ENCODE assay signal across 8 mouse cellular contexts in genomic region chr10:96744167-96744777, GRCm38 (mm10).
DNase-seq lines count a peak whose midpoint lies in the region; ATAC-seq and TF ChIP-seq lines count a peak whose summit lies in the region.

No protein-coding gene starts in this region.

- peak overlapping the region; percentile 37; the same call in 1 of the 2 replicates for H3K4me2 ChIP-seq in lung, postnatal 0 days (replicated peaks; ENCODE audit: low read depth, low read length)

- no peaks in the 10 kb centered on the region for H3K9me3 ChIP-seq in lung, postnatal 0 days (ENCODE audit: low read length)

- H3K4me1 ChIP-seq in kidney, adult 2 months (ENCODE audit: control insufficient read depth, insufficient read depth, low read length), result peaks cover 10% of the 10 kb centered on the region; the same call in 1 of the 2 replicates
- H3K4me1 ChIP-seq in lung, postnatal 0 days (ENCODE audit: insufficient read depth, low read depth, low read length), result 0 out of 2 replicates have a peak, but pooled peaks cover 4% of the 10 kb centered on the region

- 19% methylated on average over 11 of the region's 11 CpGs for WGBS in kidney, adult 2 months
- WGBS in lung, postnatal 0 days, result 20% methylated on average over 11 of the region's 11 CpGs

- H3K4me3 ChIP-seq in kidney, adult 2 months (ENCODE audit: insufficient read depth, low read depth, low read length), result peak overlapping the region; percentile 7; the same call in 1 of the 2 replicates
- no peak overlapping the region for H3K4me3 ChIP-seq in lung, postnatal 0 days (ENCODE audit: low read depth, low read length)

- intact Hi-C loops in left cerebral cortex, postnatal 25 days (cut with DNase I), result no loop called here

- no peak overlapping the region for H3K9ac ChIP-seq in lung, postnatal 0 days (replicated peaks; ENCODE audit: low read depth)

- no peaks in the 10 kb centered on the region for H3K27me3 ChIP-seq in kidney, adult 2 months (replicated peaks; ENCODE audit: control insufficient read depth, insufficient read depth, low read length)
- no peaks in the 10 kb centered on the region for H3K27me3 ChIP-seq in lung, postnatal 0 days (replicated peaks; ENCODE audit: insufficient read depth, low read length)

- no peaks in the 10 kb centered on the region for H3K36me3 ChIP-seq in kidney, adult 2 months (ENCODE audit: control insufficient read depth, insufficient read depth, low read length)
- no peaks in the 10 kb centered on the region for H3K36me3 ChIP-seq in lung, postnatal 0 days (ENCODE audit: insufficient read depth, low read length)

- no peak for ATAC-seq in lung, postnatal 0 days
- no peak for ATAC-seq in inflammation-experienced regulatory T-cells, adult 6 months

- no peak for TF ChIP-seq EP300 in lung, postnatal 0 days (IDR thresholded peaks at IDR 0.05)

- DNase-seq in adrenal gland, adult (ENCODE audit: inconsistent age in 2 of 2, low spot score in 1 of 2), result peak; percentile 31 to 67
- DNase-seq in adrenal gland, postnatal 4 days (ENCODE audit: low spot score in 2 of 2), result no peak
- peak; percentile 82 for DNase-seq in adipocyte (ENCODE audit: low spot score)
- peak; percentile 61 for DNase-seq in gastrocnemius, postnatal 10 days
- peak; percentile 61 for DNase-seq in kidney, adult 2 months
- peak; percentile 57 for DNase-seq in lung, postnatal 0 days (ENCODE audit: low spot score)
- DNase-seq in left cerebral cortex, postnatal 25 days (ENCODE audit: low spot score in 2 of 2), result no peak

- TF ChIP-seq CTCF in kidney, adult 2 months (conservative IDR thresholded peaks at IDR 0.05; ENCODE audit: insufficient read depth, insufficient read length, low read depth, low read length), result no peak
- TF ChIP-seq CTCF in lung, postnatal 0 days (IDR thresholded peaks at IDR 0.05), result no peak

- no peak for TF ChIP-seq POLR2A in kidney, adult 2 months (IDR thresholded peaks at IDR 0.05; ENCODE audit: low read depth, low read length)

- peak overlapping the region; percentile 17; the same call in 1 of the 2 replicates for H3K27ac ChIP-seq in kidney, adult 2 months (ENCODE audit: insufficient read depth, low read depth, low read length)
- no peak overlapping the region for H3K27ac ChIP-seq in lung, postnatal 0 days (ENCODE audit: low read length)

Comparison
In these comparisons a context has a peak if more than half of its experiments do, and no peak if none do; other contexts are left out.
1. DNase-seq: peak in adrenal gland, adult (2 of 2), adipocyte (single experiment), gastrocnemius, postnatal 10 days (single experiment), kidney, adult 2 months (single experiment) and lung, postnatal 0 days (single experiment); none in adrenal gland, postnatal 4 days (0 of 2) and left cerebral cortex, postnatal 25 days (0 of 2).